Mouse (Mus musculus): ENCODE data around the gene Agap3. TPM values are rescaled to one million over a fixed set of nuclear protein-coding genes. Genes with fewer than 3 reads are reported as not detected.

Gene Agap3
- polyA plus RNA-seq, 1 experiment from 2014 or later = 46.5 TPM

DNA sequence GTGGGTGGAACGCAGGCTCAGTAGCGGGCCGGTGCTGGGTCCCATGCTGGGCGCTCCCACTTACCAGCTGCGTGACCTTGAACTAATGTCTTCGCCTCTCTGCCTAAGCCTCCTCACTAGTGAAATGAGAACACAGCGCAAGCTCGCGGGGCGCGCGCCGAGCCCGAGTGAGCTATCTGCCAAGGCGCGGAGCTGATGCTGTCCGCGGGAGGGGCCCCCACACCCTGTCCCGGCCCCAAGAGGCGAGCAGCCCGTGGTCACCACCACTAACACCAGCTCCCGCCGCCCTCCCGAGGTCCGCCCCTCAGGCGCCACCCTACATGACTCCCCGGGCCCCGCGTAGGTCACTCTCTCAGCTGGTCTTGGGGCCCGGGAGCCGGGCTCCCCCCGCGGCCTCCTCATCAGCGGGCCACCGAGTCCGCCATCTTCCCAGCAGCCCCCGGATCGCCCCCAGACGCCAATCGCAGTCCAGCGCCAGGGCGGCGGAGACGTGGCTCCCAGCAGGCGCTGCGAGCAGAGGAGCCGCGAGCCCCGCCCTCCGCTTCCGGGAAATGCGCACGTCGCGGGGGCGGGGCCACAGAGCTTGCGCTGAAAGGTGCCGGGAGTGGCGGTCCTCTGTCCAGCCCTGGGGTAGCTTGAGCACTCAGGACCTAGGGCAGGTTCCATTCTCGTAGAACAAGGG lies 7.1 kb upstream of the Agap3 start, which contains the start of gene Fastk:
Gene Fastk (minus strand): TSS at position 542 of the 682 bp plus-strand sequence.
- Histone ChIP-seq H3K9me3 (ENCODE audit: low read depth, low read length) (no peaks in the 10 kb centered on the region), H3K4me2 (peak within 1 kb of the TSS; percentile 98), H3K4me3 (ENCODE audit: low read depth, low read length) (peak within 1 kb of the TSS; percentile 86), H3K27me3 (ENCODE audit: insufficient read depth, low read length) (no peaks in the 10 kb centered on the region), H3K27ac (ENCODE audit: low read depth) (peak within 1 kb of the TSS; percentile 88), H3K4me1 (ENCODE audit: insufficient read depth) (peaks cover 14% of the 10 kb centered on the region; the same call in 1 of the 2 replicates), H3K9ac (peak within 1 kb of the TSS; percentile 89), H3K36me3 (ENCODE audit: insufficient read depth) (peaks cover 35% of the 10 kb centered on the region)
- TF ChIP-seq CTCF (IDR thresholded peaks at IDR 0.05; ENCODE audit: low read depth) = no peak
- ATAC-seq (ENCODE audit: insufficient read depth) (peak; percentile 86), DNase-seq (peak; percentile 98)
- 1% methylated on average over 60 of the region's 60 CpGs for WGBS

DNA sequence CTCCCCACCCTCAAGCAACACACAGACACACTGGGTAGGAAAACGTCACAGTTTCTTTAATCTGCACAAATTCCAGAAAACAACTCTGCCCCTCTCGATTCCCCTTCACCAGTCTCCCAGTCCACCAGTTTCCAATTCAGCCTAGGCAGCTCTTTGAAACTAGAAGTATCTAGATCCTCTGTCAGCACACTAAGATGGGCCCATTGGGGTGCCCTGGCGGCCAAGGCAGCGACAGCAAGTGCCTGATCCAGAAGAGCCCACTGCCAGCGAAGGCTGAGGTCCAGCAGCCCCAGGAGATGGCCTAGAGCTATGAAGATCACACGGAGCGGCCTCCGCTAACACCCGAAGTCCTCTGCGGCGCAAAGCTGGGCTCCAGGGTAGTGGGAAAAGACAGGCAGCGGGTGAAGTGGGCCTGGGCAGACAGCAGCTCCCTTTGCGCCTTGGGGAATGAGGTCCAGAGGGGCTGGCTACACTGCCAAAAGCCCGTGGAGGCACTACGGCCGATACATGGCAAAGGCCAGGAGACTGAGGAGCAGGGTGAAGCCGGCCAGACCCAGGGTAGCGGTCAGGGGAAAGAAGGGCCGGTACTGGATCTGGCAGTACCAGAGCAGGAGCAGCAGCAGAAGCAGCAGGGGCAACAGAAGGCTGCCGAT lies 6.4 kb upstream of the Agap3 start:
- peaks cover 14% of the 10 kb centered on the region; the same call in 1 of the 2 replicates for H3K4me1 ChIP-seq (ENCODE audit: insufficient read depth)
- H3K9ac ChIP-seq = peak overlapping the region; percentile 89
- no peaks in the 10 kb centered on the region for H3K27me3 ChIP-seq (ENCODE audit: insufficient read depth, low read length)
- peak overlapping the region; percentile 86 for H3K4me3 ChIP-seq (ENCODE audit: low read depth, low read length)
- peak; percentile 19; the same call in 1 of the 2 replicates for TF ChIP-seq CTCF (IDR thresholded peaks at IDR 0.05; ENCODE audit: low read depth)
- peak overlapping the region; percentile 88 for H3K27ac ChIP-seq (ENCODE audit: low read depth)
- H3K9me3 ChIP-seq (ENCODE audit: low read depth, low read length) = no peaks in the 10 kb centered on the region
- DNase-seq (no peak), ATAC-seq (ENCODE audit: insufficient read depth) (peak; percentile 1; the same call in 1 of the 2 replicates)
- peak overlapping the region; percentile 98 for H3K4me2 ChIP-seq
- peaks cover 29% of the 10 kb centered on the region for H3K36me3 ChIP-seq (ENCODE audit: insufficient read depth)
- WGBS = 54% methylated on average over 20 of the region's 20 CpGs

DNA sequence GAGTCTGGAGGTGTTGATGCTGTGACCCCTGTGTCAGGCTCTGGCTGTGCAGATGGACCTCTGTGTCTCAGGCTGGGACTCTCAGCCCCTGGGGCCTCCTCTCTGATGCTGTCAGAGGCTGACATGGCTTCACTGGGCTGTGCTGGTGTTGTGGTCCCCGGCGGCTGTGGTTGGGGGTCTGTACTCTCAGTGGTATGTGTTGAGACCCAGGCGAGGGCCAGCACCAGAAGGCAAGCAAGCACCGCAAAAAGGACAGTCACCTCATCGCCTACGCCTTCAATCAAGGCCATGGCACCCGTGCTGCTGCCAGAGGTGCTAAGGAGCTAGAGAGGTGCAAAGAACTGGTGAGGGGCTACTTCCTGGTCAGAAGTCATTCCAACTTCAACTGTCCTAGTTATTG lies 5.3 kb upstream of the Agap3 start:
- Histone ChIP-seq H3K27me3 (ENCODE audit: insufficient read depth, low read length) (no peaks in the 10 kb centered on the region), H3K4me1 (ENCODE audit: insufficient read depth) (peaks cover 20% of the 10 kb centered on the region), H3K9me3 (ENCODE audit: low read depth, low read length) (no peaks in the 10 kb centered on the region), H3K36me3 (ENCODE audit: insufficient read depth) (peaks cover 18% of the 10 kb centered on the region), H3K9ac (no peak overlapping the region), H3K4me2 (peak overlapping the region; percentile 74; the same call in 1 of the 2 replicates), H3K4me3 (ENCODE audit: low read depth, low read length) (no peak overlapping the region), H3K27ac (ENCODE audit: low read depth) (no peak overlapping the region)
- DNase-seq (no peak), ATAC-seq (ENCODE audit: insufficient read depth) (no peak)
- no peak for TF ChIP-seq CTCF (IDR thresholded peaks at IDR 0.05; ENCODE audit: low read depth)
- 85% methylated on average over 7 of the region's 7 CpGs for WGBS

DNA sequence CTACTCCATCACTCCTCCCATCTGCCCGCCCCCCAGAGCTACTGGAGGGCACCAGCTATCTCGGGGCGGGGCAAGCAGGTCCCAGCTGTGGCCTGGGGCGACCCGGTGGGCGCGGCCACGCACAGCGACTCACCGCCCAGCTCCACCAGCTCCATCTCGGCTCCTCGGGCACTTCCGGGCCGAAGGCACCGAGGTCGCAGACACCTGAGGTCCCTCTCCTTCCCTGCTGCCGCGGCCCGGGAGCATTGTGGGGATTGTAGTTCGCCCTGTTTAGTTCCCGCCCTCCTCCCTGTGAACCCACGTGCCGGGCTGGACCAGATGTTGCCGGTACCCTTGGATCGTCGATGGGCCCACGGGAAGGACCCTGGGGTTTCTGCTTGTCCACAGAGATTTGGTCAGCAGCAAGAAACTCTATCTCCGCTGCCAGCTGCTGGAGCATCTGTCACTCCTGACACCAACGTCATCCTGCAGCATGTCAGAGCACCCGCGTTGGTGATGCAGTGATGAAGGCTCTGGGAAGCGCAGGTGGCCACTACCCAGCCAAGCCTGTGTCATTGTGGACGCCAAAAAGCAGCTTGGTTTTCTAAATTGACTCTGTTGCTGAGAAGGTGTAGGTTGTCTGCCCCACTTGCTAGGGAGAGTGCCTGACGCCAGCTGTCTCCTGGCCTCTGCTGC lies 4.2 kb upstream of the Agap3 start, which contains the start of gene Tmub1:
Gene Tmub1 (minus strand): TSS at position 231 of the 675 bp plus-strand sequence.
- DNase-seq (peak; percentile 77), ATAC-seq (ENCODE audit: insufficient read depth) (peak; percentile 39)
- WGBS = 1% methylated on average over 34 of the region's 34 CpGs
- Histone ChIP-seq H3K4me1 (ENCODE audit: insufficient read depth) (peaks cover 20% of the 10 kb centered on the region), H3K36me3 (ENCODE audit: insufficient read depth) (peaks cover 8% of the 10 kb centered on the region), H3K4me2 (peak within 1 kb of the TSS; percentile 74), H3K27me3 (ENCODE audit: insufficient read depth, low read length) (no peaks in the 10 kb centered on the region), H3K9ac (peak within 1 kb of the TSS; percentile 46), H3K27ac (ENCODE audit: low read depth) (no peak within 1 kb of the TSS), H3K9me3 (ENCODE audit: low read depth, low read length) (no peaks in the 10 kb centered on the region), H3K4me3 (ENCODE audit: low read depth, low read length) (peak within 1 kb of the TSS; percentile 57)
- TF ChIP-seq CTCF (IDR thresholded peaks at IDR 0.05; ENCODE audit: low read depth) = no peak

DNA sequence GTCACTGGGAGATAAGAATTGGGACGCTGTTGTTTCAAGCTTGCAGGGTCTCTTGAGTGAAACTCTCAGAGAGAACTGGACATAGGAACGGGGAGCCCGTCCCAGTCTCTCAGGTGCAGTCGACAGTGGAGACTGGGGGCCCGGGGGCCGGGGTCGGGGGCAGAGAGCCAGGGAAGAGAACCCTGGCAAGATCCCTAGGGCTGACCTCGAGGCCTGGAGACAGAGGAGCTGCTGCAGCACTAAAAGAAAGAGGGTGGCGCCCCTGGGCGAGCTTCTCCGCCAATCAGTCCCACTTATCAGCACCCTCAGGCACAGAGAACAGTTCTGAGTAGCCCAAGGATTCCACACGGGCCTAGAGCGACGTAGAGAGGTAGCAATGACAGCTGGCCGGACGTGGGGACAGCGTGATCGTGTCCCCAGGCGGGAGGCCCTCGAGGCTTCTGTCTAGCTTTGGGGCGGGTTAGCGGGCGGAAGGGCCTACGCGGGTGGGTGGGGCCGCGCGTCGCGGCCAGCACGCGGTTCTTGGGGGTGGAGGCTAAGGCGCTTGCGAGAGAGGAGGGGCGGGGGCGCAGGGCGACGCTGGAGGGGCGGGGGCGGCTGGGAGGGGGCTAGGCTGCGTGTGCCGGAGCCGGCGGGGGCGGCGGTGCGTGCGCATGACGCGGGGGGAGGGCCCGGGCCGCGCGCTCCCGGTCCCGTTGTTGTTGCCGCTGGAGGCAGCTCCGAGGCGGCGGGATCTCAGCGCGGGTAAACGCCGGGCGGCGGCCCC lies 530 bp upstream of the Agap3 start:
- H3K4me1 ChIP-seq (ENCODE audit: insufficient read depth) = peaks cover 25% of the 10 kb centered on the region
- DNase-seq = peak; percentile 93

DNA sequence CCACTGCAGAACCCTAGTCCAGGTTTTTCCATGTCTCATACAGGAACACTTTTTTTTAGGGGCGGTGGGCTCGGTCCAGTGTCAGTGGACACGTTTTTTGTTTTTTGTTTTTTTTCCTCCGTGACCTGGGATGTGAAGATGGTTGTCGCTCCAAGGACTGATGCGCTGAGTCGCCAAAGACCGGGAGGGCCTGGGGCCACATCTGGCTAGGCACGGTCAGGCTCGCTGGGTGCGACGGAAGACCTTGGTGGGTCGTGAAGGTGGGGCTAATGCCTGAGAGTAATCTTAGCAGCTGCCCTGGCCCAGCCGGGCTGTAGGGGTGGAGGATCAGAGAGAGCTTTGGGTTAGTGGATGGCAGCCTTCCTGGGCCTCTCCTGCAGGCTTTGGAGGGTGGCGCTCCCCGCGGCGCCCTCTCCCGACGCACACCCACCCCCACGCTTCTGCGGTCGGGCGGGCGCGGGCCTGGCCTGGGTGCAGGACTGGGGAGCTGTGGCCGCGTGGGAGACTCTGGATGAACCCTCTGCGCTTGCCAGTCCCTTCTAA lies 785 bp downstream of the Agap3 start:
- Histone ChIP-seq H3K4me3 (ENCODE audit: low read depth, low read length) (peak overlapping the region; percentile 80), H3K27ac (ENCODE audit: low read depth) (peak overlapping the region; percentile 78), H3K36me3 (ENCODE audit: insufficient read depth) (no peaks in the 10 kb centered on the region), H3K4me1 (ENCODE audit: insufficient read depth) (peaks cover 25% of the 10 kb centered on the region), H3K9me3 (ENCODE audit: low read depth, low read length) (no peaks in the 10 kb centered on the region), H3K4me2 (peak overlapping the region; percentile 96), H3K9ac (peak overlapping the region; percentile 89), H3K27me3 (ENCODE audit: insufficient read depth, low read length) (no peaks in the 10 kb centered on the region)
- under 1% methylated on average over 29 of the region's 29 CpGs for WGBS
- DNase-seq = peak; percentile 44
- ATAC-seq (ENCODE audit: insufficient read depth) = no peak
- TF ChIP-seq CTCF (IDR thresholded peaks at IDR 0.05; ENCODE audit: low read depth) = no peak

More for the DNA sequence above, 530 bp upstream of the Agap3 start:
- H3K9ac ChIP-seq = peak overlapping the region; percentile 89
- TF ChIP-seq CTCF (IDR thresholded peaks at IDR 0.05; ENCODE audit: low read depth) = no peak
- no peaks in the 10 kb centered on the region for H3K36me3 ChIP-seq (ENCODE audit: insufficient read depth)
- H3K27me3 ChIP-seq (ENCODE audit: insufficient read depth, low read length) = no peaks in the 10 kb centered on the region
- WGBS = 3% methylated on average over 41 of the region's 66 CpGs
- no peaks in the 10 kb centered on the region for H3K9me3 ChIP-seq (ENCODE audit: low read depth, low read length)
- peak; percentile 82 for ATAC-seq (ENCODE audit: insufficient read depth)
- peak overlapping the region; percentile 78 for H3K27ac ChIP-seq (ENCODE audit: low read depth)
- peak overlapping the region; percentile 80 for H3K4me3 ChIP-seq (ENCODE audit: low read depth, low read length)
- H3K4me2 ChIP-seq = peak overlapping the region; percentile 96

Data from lung, embryonic 14.5 days (tissue).